Mouse (Mus musculus) testis, adult 2 months (tissue): ENCODE data around the gene Atxn7l3. TPM values are rescaled to one million over a fixed set of nuclear protein-coding genes. Genes with fewer than 3 reads are reported as not detected.

Experiments
- H3K27ac ChIP-seq: fragments of 200-500 bp; 2 replicates; pipeline ENCODE4 v1.5.1; 2012; ENCODE audit warnings: low read depth, low read length; ENCODE audit not compliant: control insufficient read depth, insufficient read depth
- H3K27me3 ChIP-seq: fragments of 200-500 bp; 2 replicates; pipeline ENCODE4 v1.6.1; 2012; ENCODE audit warnings: mild to moderate bottlenecking, low read length, moderate library complexity; ENCODE audit not compliant: control insufficient read depth, insufficient read depth
- H3K36me3 ChIP-seq: fragments of 200-500 bp; 2 replicates; pipeline ENCODE4 v1.6.1; 2012; ENCODE audit warnings: mild to moderate bottlenecking, low read length; ENCODE audit not compliant: control insufficient read depth, insufficient read depth
- H3K4me1 ChIP-seq: fragments of 200-500 bp; 2 replicates; pipeline ENCODE4 v1.6.1; 2012; ENCODE audit warnings: low read length; ENCODE audit not compliant: control insufficient read depth, insufficient read depth
- H3K4me3 ChIP-seq: fragments of 200-500 bp; 2 replicates; pipeline ENCODE4 v1.5.1; 2012; ENCODE audit warnings: low read depth, mild to moderate bottlenecking, low read length, moderate library complexity, mixed read lengths; ENCODE audit not compliant: control insufficient read depth
- CTCF ChIP-seq: fragments of 200-500 bp; IDR thresholded peaks from 2 replicates; pipeline ENCODE4 v1.5.1; 2012; ENCODE audit warnings: low read depth, mild to moderate bottlenecking, inconsistent platforms, low read length, moderate library complexity; ENCODE audit not compliant: control insufficient read depth, insufficient read depth, insufficient replicate concordance
- POLR2A ChIP-seq: fragments of 200-500 bp; IDR thresholded peaks from 2 replicates; pipeline ENCODE4 v1.6.1; 2012; ENCODE audit warnings: low read depth, mild to moderate bottlenecking, inconsistent platforms, low read length, moderate library complexity; ENCODE audit not compliant: control insufficient read depth
- polyA plus RNA-seq: library from polyadenylated mRNA; depleted of rRNA; stranded (reverse); fragments of >200 nt; gene quantifications from 2 replicates; pipeline ENCODE4 v1.2.3, GENCODE M21; 2012

Gene Atxn7l3
- polyA plus RNA-seq, 1 experiment = 16.8 TPM

- peak overlapping the region; percentile 92 for H3K4me3 ChIP-seq
- TF ChIP-seq POLR2A (no peak), CTCF (no peak)
- peak overlapping the region; percentile 93 for H3K27ac ChIP-seq
- H3K27me3 ChIP-seq = peaks cover 2% of the 10 kb centered on the region; the same call in 1 of the 2 replicates
- no peaks in the 10 kb centered on the region for H3K36me3 ChIP-seq
- H3K4me1 ChIP-seq = peaks cover 18% of the 10 kb centered on the region
Observed at GRCm38 (mm10) chr11:102318576-102319409, 22.4 kb upstream of the Atxn7l3 start.

DNA sequence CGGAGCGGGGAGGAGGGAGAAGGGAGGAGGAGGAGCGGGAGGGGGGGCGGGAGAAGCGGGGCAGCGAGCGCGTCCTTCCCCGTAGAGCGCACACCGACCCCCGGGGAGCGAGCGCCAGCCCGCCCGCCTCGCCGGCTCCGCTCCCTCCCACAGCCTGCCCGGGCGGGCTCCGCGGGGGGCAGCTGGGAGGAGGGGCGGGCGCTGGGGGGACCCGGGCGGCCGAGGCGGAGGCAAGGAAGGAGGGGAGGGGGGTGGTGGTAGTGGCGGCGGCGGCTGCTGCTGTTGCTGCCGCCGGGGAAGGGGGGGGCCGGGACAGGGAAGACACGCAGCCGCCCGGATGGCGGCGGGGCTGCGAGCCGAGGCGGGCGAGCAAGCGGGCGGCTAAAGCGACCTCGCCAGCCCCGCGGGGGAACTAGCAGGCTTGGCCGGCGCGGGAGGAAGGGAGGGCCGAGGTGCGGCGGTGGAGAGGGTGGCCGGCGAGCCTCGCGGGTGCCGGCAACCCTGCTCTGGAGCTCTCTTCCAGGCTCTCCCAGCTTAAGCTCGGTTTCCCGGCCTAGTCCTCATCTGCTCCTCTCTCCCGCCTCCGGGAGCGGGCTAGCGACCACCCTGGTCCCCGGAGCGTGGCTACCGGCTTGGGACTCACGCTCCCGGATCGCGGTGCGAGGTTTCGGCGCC is 21.6 kb upstream of the Atxn7l3 start:
- Histone ChIP-seq H3K27ac (peak overlapping the region; percentile 93), H3K27me3 (peaks cover 2% of the 10 kb centered on the region; the same call in 1 of the 2 replicates)

GRCm38 (mm10) chr11:102317298-102317900 is 21.0 kb upstream of the Atxn7l3 start:
- Histone ChIP-seq H3K4me3 (peak overlapping the region; percentile 80), H3K27me3 (peaks cover 2% of the 10 kb centered on the region; the same call in 1 of the 2 replicates), H3K27ac (peak overlapping the region; percentile 80), H3K4me1 (peaks cover 15% of the 10 kb centered on the region), H3K36me3 (no peaks in the 10 kb centered on the region)
- no peak for TF ChIP-seq CTCF
- TF ChIP-seq POLR2A = no peak

More for the DNA sequence above, 21.6 kb upstream of the Atxn7l3 start:
- peak overlapping the region; percentile 92 for H3K4me3 ChIP-seq
- no peaks in the 10 kb centered on the region for H3K36me3 ChIP-seq
- peaks cover 18% of the 10 kb centered on the region for H3K4me1 ChIP-seq
- 0 out of 2 replicates have a peak, but pooled peaks have one; percentile 39 for TF ChIP-seq POLR2A
- TF ChIP-seq CTCF = no peak

GRCm38 (mm10) chr11:102316572-102317297 is 20.3 kb upstream of the Atxn7l3 start:
- no peak; the same call in 1 of the 2 replicates for TF ChIP-seq POLR2A
- no peak for TF ChIP-seq CTCF
- Histone ChIP-seq H3K36me3 (no peaks in the 10 kb centered on the region), H3K27ac (peak overlapping the region; percentile 80), H3K27me3 (peaks cover 2% of the 10 kb centered on the region; the same call in 1 of the 2 replicates), H3K4me1 (peaks cover 15% of the 10 kb centered on the region), H3K4me3 (peak overlapping the region; percentile 80)

DNA sequence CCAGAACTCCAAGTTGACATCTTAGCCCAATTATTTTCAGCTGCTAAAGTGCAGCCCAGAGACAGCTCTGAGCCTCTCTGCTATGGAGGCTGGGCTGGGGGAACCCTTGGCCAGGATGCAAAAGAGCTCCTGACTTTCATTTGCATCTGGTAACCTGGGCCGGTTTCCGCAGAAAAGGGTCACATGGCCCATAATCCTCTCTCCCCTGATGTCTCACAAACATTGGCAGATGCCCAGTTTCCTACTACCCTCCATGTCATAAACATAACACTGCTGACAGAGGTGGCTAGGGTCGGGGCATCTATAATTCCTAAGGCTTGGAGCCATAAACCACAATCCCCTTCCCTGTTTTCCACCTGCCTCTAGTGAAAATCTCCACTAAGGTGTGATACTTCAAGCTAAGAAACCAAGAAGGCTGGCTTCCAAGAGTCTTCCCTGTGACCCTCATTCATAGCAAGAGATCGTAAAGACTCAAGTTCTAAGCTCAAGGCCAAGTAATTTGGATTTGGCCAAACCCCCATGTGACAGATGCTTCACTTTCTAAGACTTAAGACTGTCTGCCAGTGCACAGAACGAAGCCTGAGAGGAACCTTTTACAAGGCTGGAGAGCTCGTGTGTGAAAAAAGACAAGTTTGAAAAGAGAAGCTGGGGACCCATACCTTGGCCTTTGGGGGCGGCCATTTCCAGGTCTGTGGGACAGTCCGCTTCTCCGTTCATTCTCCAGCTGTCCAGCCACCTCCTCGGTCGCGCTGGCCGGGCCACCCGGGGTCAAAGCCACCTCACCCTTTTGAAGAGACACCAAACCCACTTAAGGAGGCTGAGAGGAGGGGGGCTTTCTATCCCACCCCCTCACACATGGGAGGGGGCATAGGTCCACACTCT is 19.5 kb upstream of the Atxn7l3 start:
- H3K4me1 ChIP-seq = peaks cover 18% of the 10 kb centered on the region

DNA sequence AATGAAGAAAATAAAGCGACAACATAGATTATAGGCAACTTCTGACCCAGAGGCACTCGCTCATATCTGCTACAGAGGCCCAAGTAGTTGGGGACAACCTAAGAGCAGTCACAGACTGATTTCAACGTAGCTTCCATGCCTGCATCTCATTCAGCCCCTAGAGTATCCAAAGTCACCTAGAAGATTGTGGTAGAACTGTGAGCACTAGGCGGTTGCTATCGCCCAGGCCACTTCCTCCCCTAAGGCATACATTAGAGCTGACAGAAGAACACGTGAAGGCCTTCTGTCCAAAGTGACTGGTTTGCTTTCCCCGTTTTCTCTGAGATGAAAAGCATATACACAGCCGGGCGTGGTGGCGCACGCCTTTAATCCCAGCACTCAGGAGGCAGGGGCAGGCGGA is 17.9 kb upstream of the Atxn7l3 start:
- peaks cover 29% of the 10 kb centered on the region for H3K4me1 ChIP-seq
- no peaks in the 10 kb centered on the region; the same call in 1 of the 2 replicates for H3K27me3 ChIP-seq
- no peak overlapping the region for H3K27ac ChIP-seq
- TF ChIP-seq POLR2A (no peak), CTCF (no peak)
- no peak overlapping the region for H3K4me3 ChIP-seq
- H3K36me3 ChIP-seq = no peaks in the 10 kb centered on the region

More for the DNA sequence above, 19.5 kb upstream of the Atxn7l3 start:
- Histone ChIP-seq H3K4me3 (peak overlapping the region; percentile 74), H3K27ac (peak overlapping the region; percentile 55), H3K36me3 (no peaks in the 10 kb centered on the region), H3K27me3 (peaks cover 2% of the 10 kb centered on the region; the same call in 1 of the 2 replicates)
- TF ChIP-seq CTCF (no peak), POLR2A (no peak)
